Comparison of ENCODE assay signal across 16 mouse cellular contexts in the genomic region with DNA sequence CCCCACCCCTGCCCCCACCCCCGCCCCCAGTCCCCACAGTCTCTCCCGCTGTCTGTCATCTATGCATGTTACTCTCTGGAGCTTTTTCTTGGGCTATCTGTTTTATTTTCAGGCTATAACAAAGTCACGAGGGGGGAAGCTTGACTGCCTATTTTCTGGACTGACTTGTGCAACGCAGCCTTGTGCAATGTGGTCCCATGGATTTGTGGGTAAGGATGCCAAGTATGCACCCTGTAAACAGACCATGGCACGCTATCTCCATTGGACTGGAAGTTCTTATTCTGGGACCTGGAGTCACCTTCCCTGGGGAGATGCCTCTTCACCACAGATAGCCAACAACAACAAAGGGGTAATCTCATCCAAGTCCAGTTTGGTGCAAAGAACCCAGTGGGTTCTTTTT. TPM values are rescaled to one million over a fixed set of nuclear protein-coding genes. Genes with fewer than 3 reads are reported as not detected.
DNase-seq lines count a peak whose midpoint lies in the region; ATAC-seq and TF ChIP-seq lines count a peak whose summit lies in the region.
"Had no signal": no experiment of that assay in that cellular context is flagged by ENCODE, and none has a peak within 500 bp of the region (broad histone marks: within the 10 kb centered on the region; RNA-seq: fewer than 3 reads in every experiment).

No protein-coding gene starts in this region.

- no peak overlapping the region for H3ac ChIP-seq in C2C12 (ENCODE audit: control insufficient read depth, insufficient read length, low read depth)

- peaks cover 6% of the 10 kb centered on the region for H3K4me1 ChIP-seq in heart, embryonic 12.5 days (replicated peaks)
- no peaks in the 10 kb centered on the region for H3K4me1 ChIP-seq in hindbrain, embryonic 11.5 days (replicated peaks; ENCODE audit: control insufficient read depth, insufficient read depth, low read length)
- H3K4me1 ChIP-seq in hindbrain, embryonic 13.5 days (replicated peaks) = no peaks in the 10 kb centered on the region
- H3K4me1 ChIP-seq: embryonic facial prominence, embryonic 15.5 days; neural tube, embryonic 13.5 days had no signal

- H3K9me3 ChIP-seq in heart, embryonic 12.5 days (replicated peaks) = 0 out of 2 replicates have a peak, but pooled peaks cover 6% of the 10 kb centered on the region
- H3K9me3 ChIP-seq in hindbrain, embryonic 11.5 days (ENCODE audit: control insufficient read depth, low read length) = no peaks in the 10 kb centered on the region
- 0 out of 2 replicates have a peak, but pooled peaks cover 3% of the 10 kb centered on the region for H3K9me3 ChIP-seq in hindbrain, embryonic 13.5 days
- H3K9me3 ChIP-seq: embryonic facial prominence, embryonic 15.5 days; neural tube, embryonic 13.5 days had no signal

- no peak overlapping the region for H3K9ac ChIP-seq in heart, embryonic 12.5 days
- no peak overlapping the region for H3K9ac ChIP-seq in hindbrain, embryonic 11.5 days (ENCODE audit: low read depth, low read length)
- H3K9ac ChIP-seq in hindbrain, embryonic 13.5 days = no peak overlapping the region
- H3K9ac ChIP-seq: embryonic facial prominence, embryonic 15.5 days; liver, embryonic 14.5 days; neural tube, embryonic 13.5 days had no signal

- no peaks in the 10 kb centered on the region for H3K79me2 ChIP-seq in C2C12 (ENCODE audit: control insufficient read depth, insufficient read depth)

- no peaks in the 10 kb centered on the region for H3K79me3 ChIP-seq in C2C12 (ENCODE audit: low read depth)

- no peak for TF ChIP-seq CTCF in C2C12 (IDR thresholded peaks at IDR 0.05; ENCODE audit: control insufficient read depth, insufficient read depth, insufficient read length)

- H3K4me2 ChIP-seq in heart, embryonic 12.5 days = no peak overlapping the region
- no peak overlapping the region for H3K4me2 ChIP-seq in hindbrain, embryonic 11.5 days (replicated peaks; ENCODE audit: low read depth, low read length)
- no peak overlapping the region for H3K4me2 ChIP-seq in hindbrain, embryonic 13.5 days
- H3K4me2 ChIP-seq: embryonic facial prominence, embryonic 15.5 days; neural tube, embryonic 13.5 days had no signal

- DNase-seq in heart, adult 9 months (ENCODE audit: low spot score in 2 of 2) = peak; percentile 54 to 57
- peak; percentile 42 to 57 for DNase-seq in adrenal gland, postnatal 36 days
- DNase-seq in lung, postnatal 25 days (ENCODE audit: low spot score) = peak; percentile 56
- DNase-seq in hindbrain, embryonic 11.5 days (ENCODE audit: low spot score) = no peak
- DNase-seq: cerebellum, adult 2 months; heart, postnatal 4 days; left cerebral cortex, postnatal 4 days; thymus, adult 18-20 months had no signal

- WGBS in heart, embryonic 12.5 days = 78% methylated on average over 5 of the region's 5 CpGs
- WGBS in hindbrain, embryonic 11.5 days = 86% methylated on average over 5 of the region's 5 CpGs
- 84% methylated on average over 5 of the region's 5 CpGs for WGBS in hindbrain, embryonic 13.5 days

- no peak overlapping the region for H3K4me3 ChIP-seq in heart, embryonic 12.5 days
- H3K4me3 ChIP-seq in C2C12 (ENCODE audit: insufficient read depth, poor library complexity, severe bottlenecking) = no peak overlapping the region
- H3K4me3 ChIP-seq in hindbrain, embryonic 11.5 days (ENCODE audit: low read depth, low read length) = no peak overlapping the region
- no peak overlapping the region for H3K4me3 ChIP-seq in hindbrain, embryonic 13.5 days
- H3K4me3 ChIP-seq: embryonic facial prominence, embryonic 15.5 days; neural tube, embryonic 13.5 days had no signal

- no peaks in the 10 kb centered on the region for H3K36me3 ChIP-seq in heart, embryonic 12.5 days
- no peaks in the 10 kb centered on the region for H3K36me3 ChIP-seq in C2C12 (ENCODE audit: control insufficient read depth, insufficient read depth)
- H3K36me3 ChIP-seq in hindbrain, embryonic 11.5 days (ENCODE audit: control insufficient read depth, insufficient read depth, low read length) = no peaks in the 10 kb centered on the region
- no peaks in the 10 kb centered on the region for H3K36me3 ChIP-seq in hindbrain, embryonic 13.5 days
- H3K36me3 ChIP-seq: embryonic facial prominence, embryonic 15.5 days; neural tube, embryonic 13.5 days had no signal

- ATAC-seq in heart, embryonic 12.5 days (ENCODE audit: insufficient number of reproducible peaks, low FRiP score) = no peak
- no peak for ATAC-seq in hindbrain, embryonic 11.5 days (ENCODE audit: low FRiP score)
- no peak for ATAC-seq in hindbrain, embryonic 13.5 days (ENCODE audit: low FRiP score)
- ATAC-seq: inflammation-experienced regulatory T-cells, adult 6 months had no signal

- H3K27ac ChIP-seq in heart, embryonic 12.5 days (ENCODE audit: poor library complexity, severe bottlenecking) = no peak overlapping the region
- H3K27ac ChIP-seq in hindbrain, embryonic 11.5 days (ENCODE audit: low read depth, low read length) = no peak overlapping the region
- H3K27ac ChIP-seq in hindbrain, embryonic 13.5 days = no peak overlapping the region
- H3K27ac ChIP-seq: embryonic facial prominence, embryonic 15.5 days; kidney, postnatal 0 days; liver, embryonic 14.5 days; neural tube, embryonic 13.5 days had no signal

- no peaks in the 10 kb centered on the region for H3K27me3 ChIP-seq in heart, embryonic 12.5 days (replicated peaks)
- no peaks in the 10 kb centered on the region for H3K27me3 ChIP-seq in C2C12 (ENCODE audit: control insufficient read depth, insufficient read depth, insufficient read length)
- H3K27me3 ChIP-seq in hindbrain, embryonic 11.5 days (ENCODE audit: control insufficient read depth, insufficient read depth, low read length) = no peaks in the 10 kb centered on the region
- H3K27me3 ChIP-seq in hindbrain, embryonic 13.5 days = no peaks in the 10 kb centered on the region
- H3K27me3 ChIP-seq: embryonic facial prominence, embryonic 15.5 days; neural tube, embryonic 13.5 days had no signal

TF ChIP-seq in C2C12, 6 proteins besides CTCF, POLR2A, EP300 and RAD21:
- TF ChIP-seq MYOG (IDR thresholded peaks at IDR 0.05; ENCODE audit: control insufficient read depth, extremely low read depth, insufficient read length) (no peak), MYOD1 (IDR thresholded peaks at IDR 0.05; ENCODE audit: control insufficient read depth, insufficient read length, low read depth) (no peak), CEBPB (IDR thresholded peaks at IDR 0.05; ENCODE audit: low read depth) (peak; percentile 33)

RNA-seq across cellular contexts. Expression of gene Slc46a3, which starts 17.1 kb away (rescaled TPM):
- polyA plus RNA-seq in heart, embryonic 12.5 days (2016; fragmentation: Nextera tagmentation; extraction: Ambion mirVana) = 2.7 and 2.8 TPM in 2 replicates
- polyA plus RNA-seq in C2C12 (2012; fragmentation: generic; extraction: Trizol) = 0.23 TPM
- 10 to 100 TPM; 13.9 to 18.6 TPM for total RNA-seq in adrenal gland, postnatal 36 days (2021)
- 3.9 and 4.1 TPM in 2 replicates for polyA plus RNA-seq in hindbrain, embryonic 11.5 days (2014; fragmentation: Nextera tagmentation; extraction: Ambion mirVana)
- polyA plus RNA-seq in hindbrain, embryonic 13.5 days (2015; fragmentation: Nextera tagmentation; extraction: Ambion mirVana) = 4.2 and 4.5 TPM in 2 replicates

RNA-seq across cellular contexts. Expression of gene Mtus2, which starts 45.4 kb away (rescaled TPM):
- polyA plus RNA-seq in heart, embryonic 12.5 days (2016; fragmentation: Nextera tagmentation; extraction: Ambion mirVana) = 103 and 104 TPM in 2 replicates
- 0.04 TPM for polyA plus RNA-seq in C2C12 (2012; fragmentation: generic; extraction: Trizol)
- 1 to 10 TPM; 1.1 to 4.2 TPM for total RNA-seq in adrenal gland, postnatal 36 days (2021)
- 22.2 and 29.2 TPM in 2 replicates for polyA plus RNA-seq in hindbrain, embryonic 11.5 days (2014; fragmentation: Nextera tagmentation; extraction: Ambion mirVana)
- 45.8 and 48.6 TPM in 2 replicates for polyA plus RNA-seq in hindbrain, embryonic 13.5 days (2015; fragmentation: Nextera tagmentation; extraction: Ambion mirVana)

RNA-seq across cellular contexts. Expression of gene Pomp, which starts 51.5 kb away (rescaled TPM):
- 348 and 392 TPM in 2 replicates for polyA plus RNA-seq in heart, embryonic 12.5 days (2016; fragmentation: Nextera tagmentation; extraction: Ambion mirVana)
- polyA plus RNA-seq in C2C12 (2012; fragmentation: generic; extraction: Trizol) = 292 TPM
- total RNA-seq in adrenal gland, postnatal 36 days (2021) = 100 to 1,000 TPM; 212 to 227 TPM
- 542 and 546 TPM in 2 replicates for polyA plus RNA-seq in hindbrain, embryonic 11.5 days (2014; fragmentation: Nextera tagmentation; extraction: Ambion mirVana)
- 532 and 548 TPM in 2 replicates for polyA plus RNA-seq in hindbrain, embryonic 13.5 days (2015; fragmentation: Nextera tagmentation; extraction: Ambion mirVana)

Comparison
In these comparisons a context has a peak if more than half of its experiments do, and no peak if none do; other contexts are left out.
1. RNA of gene Mtus2, which starts 45.4 kb away (polyA plus RNA-seq): 103 to 104 TPM in heart, embryonic 12.5 days, 45.8 to 48.6 TPM in hindbrain, embryonic 13.5 days and 22.2 to 29.2 TPM in hindbrain, embryonic 11.5 days; 0.04 TPM in C2C12 (single experiment); every median in the first group is over 10 times any median in the second.